Mouse (Mus musculus): ENCODE measurements around the gene Olfr469.
A peak's percentile ranks its signal among the peaks of the same experiment; 100 is the strongest.
"Not testable (repeated sequence)": the region's sequence is repeated elsewhere in the genome, so short reads cannot be mapped to it uniquely, and the experiment has no call there.

The Olfr469 gene

GRCm38 (mm10) chr7:107825441-107825840, at the start of gene Olfr469:
Gene Olfr469 (minus strand): TSS chr7:107825541.
- not testable (repeated sequence) for DNase-seq

GRCm38 (mm10) chr7:107847390-107847789, 22.0 kb upstream of the Olfr469 start, which contains the start of gene Olfr470:
Gene Olfr470 (minus strand): TSS chr7:107847490.
- not testable (repeated sequence) for DNase-seq

GRCm38 (mm10) chr7:107841719-107842118, 16.4 kb upstream of the Olfr469 start:
- DNase-seq = no peak

- not testable (repeated sequence) for DNase-seq
Measured at GRCm38 (mm10) chr7:107823867-107824266, 1.5 kb downstream of the Olfr469 start.

GRCm38 (mm10) chr7:107819442-107819841, 5.9 kb downstream of the Olfr469 start:
- no peak for DNase-seq

- DNase-seq = no peak
Measured at GRCm38 (mm10) chr7:107811963-107812362, 13.4 kb downstream of the Olfr469 start, which contains the start of gene Olfr467. Gene Olfr467 (plus strand): TSS chr7:107812263.

GRCm38 (mm10) chr7:107802138-107802537, 23.2 kb downstream of the Olfr469 start:
- DNase-seq = no peak

GRCm38 (mm10) chr7:107801108-107801507, 24.2 kb downstream of the Olfr469 start, which contains the start of gene Ovch2:
Gene Ovch2 (minus strand): TSS chr7:107801208.
- DNase-seq = no peak

GRCm38 (mm10) chr7:107796500-107796899, 28.8 kb downstream of the Olfr469 start:
- DNase-seq = no peak

- DNase-seq = peak; percentile 5
Measured at GRCm38 (mm10) chr7:107787977-107788620, 37.2 kb downstream of the Olfr469 start.

GRCm38 (mm10) chr7:107779611-107780010, 45.7 kb downstream of the Olfr469 start:
- DNase-seq = no peak

- DNase-seq = no peak
Measured at GRCm38 (mm10) chr7:107778216-107778615, 47.1 kb downstream of the Olfr469 start.

GRCm38 (mm10) chr7:107770812-107771211, 54.5 kb downstream of the Olfr469 start:
- DNase-seq = no peak

Data from right cerebral cortex, postnatal 4 days (tissue).